ENCODE assay signal across 21 mouse cellular contexts in the genomic region with DNA sequence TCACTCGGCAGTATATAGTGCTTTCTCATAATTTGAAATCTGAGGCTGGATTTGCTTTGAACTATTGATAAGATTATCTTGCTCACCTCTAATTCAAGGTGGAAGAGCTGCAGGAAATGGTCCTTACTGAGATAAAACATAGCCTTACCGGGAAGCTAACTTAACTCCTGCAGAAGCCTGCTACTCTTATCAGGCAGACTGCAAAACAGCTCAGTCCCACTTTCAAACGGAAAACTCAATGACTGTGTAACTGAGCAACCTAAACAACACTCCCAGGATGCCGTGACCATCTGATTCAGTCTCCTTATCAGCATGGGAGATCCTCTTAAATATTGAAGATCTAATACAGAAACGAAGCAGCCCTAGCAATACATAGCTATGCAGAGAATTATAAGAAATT.
"Had no signal": no experiment of that assay in that cellular context is flagged by ENCODE, and none has a peak within 500 bp of the region (broad histone marks: within the 10 kb centered on the region; RNA-seq: fewer than 3 reads in every experiment).

No protein-coding gene starts in this region.

- H3K9me3 ChIP-seq: lung, embryonic 15.5 days; megakaryocyte, embryonic 14.5 days; midbrain, embryonic 10.5 days; midbrain, embryonic 13.5 days; neural tube, embryonic 13.5 days; neural tube, embryonic 15.5 days had no signal

- H3K4me2 ChIP-seq: lung, embryonic 15.5 days; midbrain, embryonic 13.5 days; neural tube, embryonic 13.5 days; neural tube, embryonic 15.5 days had no signal

- H3K36me3 ChIP-seq: lung, embryonic 15.5 days; midbrain, embryonic 10.5 days; midbrain, embryonic 13.5 days; neural tube, embryonic 13.5 days; neural tube, embryonic 15.5 days had no signal

- H3K27ac ChIP-seq: liver, embryonic 14.5 days; lung, embryonic 15.5 days; macrophage; midbrain, embryonic 10.5 days; midbrain, embryonic 13.5 days; neural tube, embryonic 13.5 days; neural tube, embryonic 15.5 days had no signal

- H3K9ac ChIP-seq: liver, embryonic 14.5 days; lung, embryonic 15.5 days; midbrain, embryonic 13.5 days; neural tube, embryonic 13.5 days; neural tube, embryonic 15.5 days had no signal

- H3K4me1 ChIP-seq: lung, embryonic 15.5 days; megakaryocyte, embryonic 14.5 days; midbrain, embryonic 10.5 days; midbrain, embryonic 13.5 days; neural tube, embryonic 13.5 days; neural tube, embryonic 15.5 days had no signal

- DNase-seq: lung, adult 18-20 months; lung, postnatal 14 days; lung, postnatal 36 days; retina, postnatal 1 day; right cerebral cortex, adult 18-20 months; right cerebral cortex, postnatal 25 days; right cerebral cortex, postnatal 4 days; spleen, adult 18-20 months; thymus, adult 18-20 months; thymus, postnatal 14 days; thymus, postnatal 36 days had no signal

- ATAC-seq: lung, postnatal 0 days; midbrain, embryonic 13.5 days had no signal

- H3K27me3 ChIP-seq: lung, embryonic 15.5 days; megakaryocyte, embryonic 14.5 days; midbrain, embryonic 13.5 days; neural tube, embryonic 13.5 days; neural tube, embryonic 15.5 days had no signal

- H3K4me3 ChIP-seq: lung, embryonic 15.5 days; megakaryocyte, embryonic 14.5 days; midbrain, embryonic 10.5 days; midbrain, embryonic 13.5 days; myocyte; neural tube, embryonic 13.5 days; neural tube, embryonic 15.5 days had no signal
